Mouse (Mus musculus) MEL (cell line): ENCODE measurements around the gene Fgfr2. TPM values are rescaled to one million over a fixed set of nuclear protein-coding genes. Genes with fewer than 3 reads are reported as not detected.

Experiments
- DNase-seq: peaks from one replicate; pipeline ENCODE4 v3.0.0; 2011; ENCODE audit warnings: low read depth, low spot score
- H3K27ac ChIP-seq: 2 replicates; pipeline ENCODE4 v1.5.1; 2012; ENCODE audit warnings: low read depth, mild to moderate bottlenecking, control low read depth, low read length, moderate library complexity; ENCODE audit not compliant: control insufficient read depth
- H3K27me3 ChIP-seq, 2 experiments: fragments of 150-350 bp in 1 of 2; sonication (generic) in 1 of 2; 2 replicates each; pipeline ENCODE4 v1.6.1; 2012; ENCODE audit warnings: low read length in 2 of 2, mild to moderate bottlenecking in 2 of 2, improper control_type of control experiment in 1 of 2, moderate library complexity in 1 of 2; ENCODE audit not compliant: insufficient read depth in 2 of 2, control insufficient read depth in 1 of 2
- H3K36me3 ChIP-seq, 2 experiments: 2 replicates each; pipeline ENCODE4 v1.6.1; 2012 to 2014; ENCODE audit warnings: low read length in 2 of 2, improper control_type of control experiment in 1 of 2, inconsistent platforms in 1 of 2, mild to moderate bottlenecking in 1 of 2; ENCODE audit not compliant: insufficient read depth in 2 of 2, control insufficient read depth in 1 of 2
- H3K4me1 ChIP-seq, 2 experiments: fragments of 150-350 bp in 1 of 2; sonication (generic) in 1 of 2; 2 replicates each; pipeline ENCODE4 v1.6.1; 2012; ENCODE audit warnings: low read length in 2 of 2, improper control_type of control experiment in 1 of 2, mild to moderate bottlenecking in 1 of 2; ENCODE audit not compliant: insufficient read depth in 2 of 2, control insufficient read depth in 1 of 2
- H3K4me3 ChIP-seq, 2 experiments: fragments of 150-350 bp in 1 of 2; sonication (generic) in 1 of 2; 2 replicates each; pipeline ENCODE4 v1.5.1; 2012; ENCODE audit warnings: low read depth in 2 of 2, low read length in 2 of 2, mild to moderate bottlenecking in 2 of 2, moderate library complexity in 2 of 2, control low read depth in 1 of 2, improper control_type of control experiment in 1 of 2; ENCODE audit not compliant: control insufficient read depth in 1 of 2, insufficient read depth in 1 of 2
- H3K79me2 ChIP-seq: 2 replicates; pipeline ENCODE4 v1.6.1; 2012; ENCODE audit warnings: mild to moderate bottlenecking, low read length, moderate library complexity; ENCODE audit not compliant: control insufficient read depth, poor library complexity, insufficient read depth
- H3K9ac ChIP-seq: 2 replicates; pipeline ENCODE4 v1.6.1; 2012; ENCODE audit warnings: low read depth, mild to moderate bottlenecking, control low read depth, low read length, moderate library complexity; ENCODE audit not compliant: control insufficient read depth, poor library complexity, severe bottlenecking
- H3K9me3 ChIP-seq: fragments of 150-350 bp; sonication (generic); replicated peaks from 2 replicates; pipeline ENCODE4 v1.6.1; 2012; ENCODE audit warnings: mild to moderate bottlenecking, low read length, improper control_type of control experiment, moderate library complexity; ENCODE audit not compliant: insufficient read depth
- BHLHE40 ChIP-seq: IDR thresholded peaks from 2 replicates; pipeline ENCODE4 v1.6.1; 2012; ENCODE audit warnings: low read depth, mild to moderate bottlenecking, inconsistent platforms, low read length, improper control_type of control experiment, borderline replicate concordance
- CHD1 ChIP-seq: IDR thresholded peaks from 2 replicates; pipeline ENCODE4 v1.6.1; 2012; ENCODE audit warnings: low read depth, mild to moderate bottlenecking, inconsistent platforms, low read length, improper control_type of control experiment
- CHD2 ChIP-seq: IDR thresholded peaks from 2 replicates; pipeline ENCODE4 v1.6.1; 2011; ENCODE audit warnings: low read length, improper control_type of control experiment
- CTCF ChIP-seq, 3 experiments: IDR thresholded peaks in 2 of 3; conservative IDR thresholded peaks in 1 of 3; 2 replicates each; pipeline ENCODE4 v1.5.1; 2011 to 2012; ENCODE audit warnings: low read length in 3 of 3, low read depth in 2 of 3, mild to moderate bottlenecking in 2 of 3, improper control_type of control experiment in 1 of 3, inconsistent platforms in 1 of 3, mixed read lengths in 1 of 3, moderate library complexity in 1 of 3; ENCODE audit not compliant: control insufficient read depth in 1 of 3, insufficient read depth in 1 of 3, poor library complexity in 1 of 3, severe bottlenecking in 1 of 3
- EP300 ChIP-seq, 2 experiments: IDR thresholded peaks; 2 replicates each; pipeline ENCODE4 v1.6.1; 2011; ENCODE audit warnings: improper control_type of control experiment in 2 of 2, low read length in 2 of 2, low read depth in 1 of 2, mild to moderate bottlenecking in 1 of 2
- JUND ChIP-seq: IDR thresholded peaks from 2 replicates; pipeline ENCODE4 v1.6.1; 2011; ENCODE audit warnings: low read depth, mild to moderate bottlenecking, improper control_type of control experiment, low read length
- KAT2A ChIP-seq: conservative IDR thresholded peaks from 2 replicates; pipeline ENCODE4 v1.6.1; 2012; ENCODE audit warnings: low read depth, low read length, improper control_type of control experiment, inconsistent platforms
- MAFK ChIP-seq: IDR thresholded peaks from 2 replicates; pipeline ENCODE4 v1.6.1; 2011; ENCODE audit warnings: low read depth, mild to moderate bottlenecking, low read length, improper control_type of control experiment, borderline replicate concordance
- MEF2A ChIP-seq: IDR thresholded peaks from 2 replicates; pipeline ENCODE4 v1.6.1; 2014; ENCODE audit warnings: low read depth, mild to moderate bottlenecking, inconsistent platforms, low read length, improper control_type of control experiment; ENCODE audit not compliant: poor library complexity, insufficient replicate concordance, severe bottlenecking; ENCODE audit errors: extremely low read depth
- MYB ChIP-seq: IDR thresholded peaks from 2 replicates; pipeline ENCODE4 v1.6.1; 2011; ENCODE audit warnings: mild to moderate bottlenecking, low read depth, low read length, improper control_type of control experiment
- NRF1 ChIP-seq: IDR thresholded peaks from 2 replicates; pipeline ENCODE4 v1.6.1; 2014; ENCODE audit warnings: low read depth, mild to moderate bottlenecking, inconsistent platforms, low read length, improper control_type of control experiment, moderate library complexity; ENCODE audit not compliant: poor library complexity, insufficient read depth, severe bottlenecking
- POLR2AphosphoS2 ChIP-seq: IDR thresholded peaks from 2 replicates; pipeline ENCODE4 v1.6.1; 2011; ENCODE audit warnings: low read length, improper control_type of control experiment
- POLR2AphosphoS5 ChIP-seq: IDR thresholded peaks from 2 replicates; pipeline ENCODE4 v1.6.1; 2012; ENCODE audit warnings: low read depth, borderline replicate concordance, mild to moderate bottlenecking, inconsistent platforms, low read length, moderate library complexity, mixed read lengths
- RAD21 ChIP-seq: IDR thresholded peaks from 2 replicates; pipeline ENCODE4 v1.6.1; 2011; ENCODE audit warnings: mild to moderate bottlenecking, low read depth, low read length, improper control_type of control experiment
- SMC3 ChIP-seq: IDR thresholded peaks from 2 replicates; pipeline ENCODE4 v1.6.1; 2011; ENCODE audit warnings: low read depth, low read length, improper control_type of control experiment
- TBP ChIP-seq: IDR thresholded peaks from 2 replicates; pipeline ENCODE4 v1.8.0; 2011; ENCODE audit warnings: low read depth, low read length, improper control_type of control experiment
- TCF12 ChIP-seq: IDR thresholded peaks from 2 replicates; pipeline ENCODE4 v1.6.1; 2014; ENCODE audit warnings: low read depth, mild to moderate bottlenecking, inconsistent platforms, low read length, improper control_type of control experiment, moderate library complexity
- USF1 ChIP-seq: IDR thresholded peaks from 2 replicates; pipeline ENCODE4 v1.6.1; 2014; ENCODE audit warnings: low read depth, mild to moderate bottlenecking, inconsistent platforms, low read length, improper control_type of control experiment, moderate library complexity
- ZC3H11A ChIP-seq: IDR thresholded peaks from 2 replicates; pipeline ENCODE4 v1.6.1; 2012; ENCODE audit warnings: low read depth, mild to moderate bottlenecking, inconsistent platforms, low read length, improper control_type of control experiment
- ZKSCAN1 ChIP-seq: IDR thresholded peaks from 2 replicates; pipeline ENCODE4 v1.6.1; 2012; ENCODE audit warnings: low read depth, mild to moderate bottlenecking, inconsistent platforms, low read length, improper control_type of control experiment, moderate library complexity
- ZMIZ1 ChIP-seq: IDR thresholded peaks from 2 replicates; pipeline ENCODE4 v1.6.1; 2012; ENCODE audit warnings: low read depth, mild to moderate bottlenecking, inconsistent platforms, low read length, improper control_type of control experiment, moderate library complexity
- ZNF384 ChIP-seq: IDR thresholded peaks from 2 replicates; pipeline ENCODE4 v1.6.1; 2012; ENCODE audit warnings: low read depth, mild to moderate bottlenecking, inconsistent platforms, low read length, improper control_type of control experiment
- polyA plus RNA-seq, 2 experiments: library from polyadenylated mRNA; stranded (reverse) in 1 of 2; unstranded in 1 of 2; fragments of >175 nt in 1 of 2; fragments of >200 nt in 1 of 2; gene quantifications; 2 replicates each; pipeline versions ENCODE4 v1.2.1 to v1.2.4; 2012; ENCODE audit warnings: low replicate concordance in 2 of 2, low read depth in 1 of 2; ENCODE audit not compliant: insufficient read length in 2 of 2, insufficient read depth in 1 of 2, missing spikeins in 1 of 2
- total RNA-seq: library from RNA; depleted of rRNA; stranded (reverse); fragments of 300-350 nt; gene quantifications from 2 replicates; pipeline ENCODE4 v1.2.3, GENCODE M21; 2012

Gene Fgfr2
- total and polyA plus RNA-seq, 3 experiments = not detected

DNA sequence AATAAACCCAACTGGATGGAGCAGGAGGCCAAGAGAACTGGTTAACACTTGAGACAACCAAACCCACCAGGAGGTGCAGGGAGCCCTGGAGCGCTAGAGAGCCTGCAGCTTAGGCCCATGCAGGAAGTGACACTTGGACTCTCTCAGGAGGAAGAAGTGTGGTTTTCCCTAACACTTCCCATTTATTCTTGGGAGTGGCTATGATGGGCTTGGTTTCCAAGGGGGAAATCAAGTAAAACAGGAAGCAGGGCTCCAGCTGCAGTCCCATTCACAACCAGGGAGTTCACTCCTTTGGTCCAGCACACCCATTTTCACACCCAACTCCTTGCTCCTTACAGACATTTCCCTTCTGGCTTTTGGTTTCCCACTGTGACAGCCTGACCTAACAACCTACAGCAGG lies 44.2 kb downstream of the Fgfr2 start:
- TF ChIP-seq JUND = no peak
- TF ChIP-seq SMC3 = no peak
- no peak for TF ChIP-seq TBP
- no peak for TF ChIP-seq ZNF384
- TF ChIP-seq MYB = no peak
- TF ChIP-seq USF1 = no peak
- TF ChIP-seq BHLHE40 = no peak
- no peak for TF ChIP-seq POLR2AphosphoS2
- TF ChIP-seq ZMIZ1 = no peak
- no peak for TF ChIP-seq NRF1
- no peak for DNase-seq
- Histone ChIP-seq H3K27me3 (no peaks in the 10 kb centered on the region), H3K9me3 (no peaks in the 10 kb centered on the region), H3K4me3 (no peak overlapping the region), H3K9ac (no peak overlapping the region), H3K27ac (no peak overlapping the region), H3K4me1 (no peaks in the 10 kb centered on the region), H3K79me2 (no peaks in the 10 kb centered on the region; the same call in 1 of the 2 replicates), H3K36me3 (peaks cover 0 to 14% of the 10 kb centered on the region in 2 experiments; a peak in 2 of 4 replicates)

- Histone ChIP-seq H3K36me3 (peaks cover 0 to 16% of the 10 kb centered on the region in 2 experiments; a peak in 2 of 4 replicates), H3K79me2 (no peaks in the 10 kb centered on the region), H3K4me1 (no peaks in the 10 kb centered on the region)
Measured at GRCm38 (mm10) chr7:133074462-133075133, 48.6 kb downstream of the Fgfr2 start.

More at GRCm38 (mm10) chr7:133074462-133075133, 48.6 kb downstream of the Fgfr2 start:
- no peaks in the 10 kb centered on the region for H3K9me3 ChIP-seq
- H3K9ac ChIP-seq = no peak overlapping the region
- no peaks in the 10 kb centered on the region for H3K27me3 ChIP-seq
- no peak overlapping the region for H3K27ac ChIP-seq
- no peak overlapping the region for H3K4me3 ChIP-seq
- TF ChIP-seq RAD21 (no peak), ZC3H11A (no peak), CHD2 (no peak), CHD1 (no peak), MYB (no peak), CTCF (IDR thresholded peaks at IDR 0.05 in 2 of 3, conservative IDR thresholded peaks at IDR 0.05 in 1 of 3; ENCODE audit: control insufficient read depth in 1 of 3, insufficient read depth in 1 of 3, low read depth in 2 of 3, low read length in 3 of 3, poor library complexity in 1 of 3, severe bottlenecking in 1 of 3) (no peak), POLR2AphosphoS5 (no peak), TCF12 (no peak), KAT2A (no peak), EP300 (IDR thresholded peaks at IDR 0.05; ENCODE audit: low read depth in 1 of 2, low read length in 2 of 2) (no peak), MAFK (no peak), JUND (no peak), ZKSCAN1 (no peak), MEF2A (no peak)
- DNase-seq = no peak
